Mouse (Mus musculus): ENCODE data around the gene Btg2.

Btg2 gene

DNA sequence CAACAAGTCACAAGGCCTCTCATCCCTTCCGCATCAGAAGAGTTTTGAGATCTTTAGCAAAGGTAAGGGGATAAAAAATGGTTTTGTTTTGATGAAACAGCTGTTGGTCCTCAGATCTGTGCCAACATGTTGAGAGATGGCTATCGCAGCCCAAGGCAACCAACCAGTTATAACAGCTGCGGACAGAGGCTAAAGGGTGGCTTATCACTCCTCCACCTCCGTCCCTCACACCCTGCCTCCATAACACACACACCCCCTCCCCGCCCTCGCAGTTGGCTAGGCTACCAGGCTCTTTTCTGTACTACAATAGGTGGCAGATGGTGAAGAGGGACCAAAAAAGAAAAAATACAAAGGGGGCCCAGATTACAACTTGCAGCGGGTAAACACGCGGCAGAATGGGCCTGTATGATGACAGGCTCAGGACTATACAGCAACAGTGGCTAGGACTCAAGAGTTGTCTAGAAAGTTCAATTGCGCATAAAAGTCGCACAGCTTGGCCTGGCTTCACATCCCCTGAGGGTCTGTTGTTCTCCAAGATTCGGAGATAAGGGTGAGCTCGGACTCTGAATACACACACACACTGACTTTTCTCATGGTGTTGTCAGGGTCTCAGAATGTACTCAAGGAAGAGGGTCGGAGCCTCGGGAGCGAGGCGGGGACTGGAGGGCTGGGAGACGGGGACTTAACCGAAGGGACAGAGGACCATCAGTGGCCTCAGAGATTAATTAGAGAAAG, 692 bp downstream of the Btg2 start:
- no peak for DNase-seq (ENCODE audit: low spot score)

DNA sequence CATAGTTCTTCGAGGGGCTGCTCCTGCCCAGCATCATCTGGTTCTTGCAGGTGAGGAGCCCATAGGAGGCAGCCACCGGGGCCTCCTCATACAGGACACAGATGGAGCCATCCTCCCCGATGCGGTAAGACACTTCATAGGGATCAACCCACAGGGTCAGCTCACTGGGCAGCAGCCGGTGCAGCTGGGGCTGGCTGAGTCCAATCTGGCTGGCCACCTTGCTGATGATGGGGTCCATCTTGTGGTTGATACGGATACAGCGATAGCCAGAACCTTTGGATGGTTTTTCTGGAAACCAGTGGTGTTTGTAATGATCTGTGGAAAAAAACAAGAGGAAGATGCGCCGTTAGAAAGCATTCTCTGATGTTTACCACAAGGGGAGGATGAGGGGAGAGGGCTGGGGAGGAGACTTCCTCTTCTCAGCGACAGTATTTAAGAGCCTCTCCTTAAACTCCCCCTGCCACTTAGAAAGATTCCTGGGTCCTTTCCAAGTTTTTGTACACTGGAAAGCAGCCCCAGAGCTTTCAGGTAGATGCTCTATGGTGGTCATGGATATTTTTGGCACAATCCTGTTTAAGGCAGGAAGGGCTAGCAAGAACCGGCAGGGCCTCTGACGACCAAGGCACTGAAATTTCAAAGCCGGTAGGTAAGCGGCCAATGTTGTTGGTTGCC, 1.4 kb downstream of the Btg2 start:
- DNase-seq (ENCODE audit: low spot score) = no peak

DNA sequence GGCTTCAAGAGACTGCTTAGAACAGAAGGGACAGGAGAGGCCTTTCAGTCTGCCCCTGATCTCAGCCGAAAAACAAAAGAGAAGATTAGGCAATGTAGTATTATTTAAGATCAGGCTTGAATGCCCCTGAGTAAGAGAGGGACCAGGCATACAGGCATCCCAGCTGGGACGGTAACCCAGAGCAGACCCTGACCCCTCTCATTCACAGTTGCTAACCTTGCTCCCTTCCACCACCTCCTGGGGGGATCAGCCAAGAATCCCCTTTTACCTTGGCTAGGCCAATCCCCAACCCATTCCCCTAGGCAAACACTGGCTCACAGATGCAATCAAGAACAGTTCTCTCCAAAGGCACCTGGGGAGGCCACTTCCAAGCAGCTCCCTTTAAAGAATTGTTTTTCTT, 2.1 kb downstream of the Btg2 start:
- DNase-seq (ENCODE audit: low spot score) = no peak

DNA sequence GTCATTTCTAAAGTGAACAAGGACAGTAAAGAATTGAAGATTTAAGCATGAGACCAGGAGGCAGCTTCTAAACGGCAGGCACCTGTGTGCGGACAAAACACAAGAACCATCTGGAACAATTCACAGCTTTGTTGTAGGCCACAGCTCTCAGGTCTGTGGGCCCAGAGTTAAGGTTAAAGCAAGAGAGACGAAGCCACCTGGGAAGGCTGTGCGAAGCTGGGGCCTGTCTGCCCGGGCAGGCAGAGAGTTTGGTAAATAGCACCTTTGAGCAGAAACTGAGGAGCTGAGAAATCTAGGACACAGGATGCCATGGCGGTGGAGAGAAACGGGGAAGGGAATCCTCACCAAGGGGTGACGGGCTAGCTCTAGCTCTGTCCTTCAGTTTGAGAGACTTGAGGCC, 3.4 kb downstream of the Btg2 start:
- no peak for DNase-seq (ENCODE audit: low spot score)

DNA sequence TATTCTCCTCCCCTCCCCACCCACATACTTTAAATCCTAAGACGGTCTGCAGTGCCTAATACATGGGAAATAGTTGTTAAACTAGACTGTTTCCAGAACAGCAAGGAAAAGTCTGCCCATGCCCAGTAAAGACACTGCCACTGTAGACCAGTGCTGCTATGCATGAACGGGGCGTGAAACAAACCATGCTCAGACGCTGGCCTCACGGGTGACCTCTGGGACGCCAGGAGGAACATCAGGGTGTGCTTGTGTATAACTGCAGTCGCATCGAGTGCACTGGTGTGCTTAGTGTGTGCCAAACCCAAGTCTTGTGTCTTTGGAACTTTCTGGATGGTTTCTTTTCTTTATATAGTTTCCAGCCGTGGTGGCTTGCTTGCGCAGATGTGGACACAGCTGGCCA, 4.3 kb downstream of the Btg2 start:
- no peak for DNase-seq (ENCODE audit: low spot score)

DNA sequence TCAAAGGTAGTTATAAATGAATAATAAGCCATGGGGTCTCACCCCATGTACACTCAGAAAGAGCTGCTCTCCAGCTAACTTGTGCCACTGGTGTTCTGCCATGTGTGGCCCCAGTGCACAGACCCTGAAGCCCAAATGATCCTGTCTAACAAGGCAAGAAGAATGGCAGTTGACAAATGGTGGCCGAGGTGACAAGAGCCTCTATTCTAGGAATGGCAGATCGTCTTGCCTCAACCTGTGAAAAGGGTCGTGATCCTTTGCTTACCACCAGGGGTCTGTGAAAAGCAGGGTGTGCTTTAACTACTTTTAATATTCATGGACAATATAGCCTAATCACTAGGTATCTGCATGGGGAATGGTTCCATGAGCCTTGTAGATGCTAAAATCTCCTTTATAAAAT, 4.7 kb downstream of the Btg2 start:
- DNase-seq (ENCODE audit: low spot score) = no peak

DNA sequence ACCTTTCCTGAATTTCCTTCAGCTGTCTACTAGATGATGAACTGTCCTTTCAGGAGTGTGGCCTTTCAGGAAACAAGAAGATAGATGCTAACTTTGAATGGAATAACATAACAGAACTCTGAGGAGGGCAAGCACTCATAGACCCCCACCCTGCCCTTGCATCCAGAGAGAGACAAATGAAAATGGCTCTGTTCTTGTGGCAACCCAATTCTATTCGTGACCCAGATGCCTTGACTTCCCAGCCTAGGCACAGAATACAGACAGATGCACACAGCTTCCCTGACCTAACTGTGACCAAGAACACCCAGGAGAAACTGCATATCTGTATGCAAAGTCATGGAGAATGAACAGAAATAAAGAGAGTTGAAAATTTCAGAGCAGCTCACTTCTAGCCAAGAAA, 5.3 kb downstream of the Btg2 start:
- no peak for DNase-seq (ENCODE audit: low spot score)

DNA sequence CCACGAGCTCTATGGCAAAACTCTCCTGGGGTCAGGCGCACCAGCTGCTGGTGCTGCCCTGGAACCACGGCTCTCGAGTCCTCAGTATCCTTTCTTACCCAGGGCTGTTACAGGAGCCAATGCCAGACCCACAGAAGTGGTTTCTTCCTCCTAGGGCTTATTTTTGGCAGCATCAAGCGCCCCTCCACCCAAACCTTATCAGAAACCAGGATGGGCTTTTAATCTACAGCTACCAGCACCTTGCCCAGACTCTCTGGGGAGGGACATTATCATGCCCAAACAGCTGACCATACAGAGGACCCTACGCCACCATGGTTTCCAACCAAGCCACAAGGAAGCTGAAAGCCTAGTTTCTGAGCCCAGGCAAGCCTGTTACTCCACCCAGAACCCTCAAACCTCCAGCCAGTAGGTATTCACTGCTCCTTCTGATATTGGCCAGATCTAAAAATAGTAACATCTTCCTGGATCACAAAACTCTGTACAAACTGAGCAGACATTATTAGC, 5.8 kb downstream of the Btg2 start:
- no peak for DNase-seq (ENCODE audit: low spot score)

DNA sequence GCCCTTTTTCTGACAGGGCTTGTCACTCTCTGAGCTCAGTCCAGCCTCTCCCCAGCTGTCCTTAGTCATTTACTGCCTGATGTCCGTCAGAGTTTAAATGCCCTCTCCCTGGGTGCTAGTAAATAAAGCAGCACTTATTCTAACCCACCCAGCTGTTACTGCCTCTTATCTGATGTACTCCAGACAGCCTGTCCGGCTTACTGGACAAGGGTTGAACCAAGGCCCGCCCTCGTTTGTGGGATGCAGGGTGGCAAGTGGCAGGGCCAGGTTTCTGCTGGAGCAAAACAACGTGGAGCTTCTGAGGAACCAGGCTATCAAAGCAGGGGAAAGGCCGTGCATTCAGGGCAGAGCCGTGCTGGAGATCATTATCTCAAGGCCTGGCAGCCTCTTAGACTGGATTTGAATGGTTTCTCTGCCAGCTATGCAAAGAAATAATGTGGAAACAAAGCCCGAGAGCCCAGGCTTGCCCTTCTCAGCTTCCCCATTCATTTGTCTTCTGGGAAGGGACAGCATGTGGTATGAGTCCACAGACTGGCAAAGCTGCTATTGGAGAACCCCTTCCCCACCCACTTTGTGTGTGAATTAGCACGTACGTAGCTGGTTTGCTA, 7.4 kb downstream of the Btg2 start:
- no peak for DNase-seq (ENCODE audit: low spot score)

DNA sequence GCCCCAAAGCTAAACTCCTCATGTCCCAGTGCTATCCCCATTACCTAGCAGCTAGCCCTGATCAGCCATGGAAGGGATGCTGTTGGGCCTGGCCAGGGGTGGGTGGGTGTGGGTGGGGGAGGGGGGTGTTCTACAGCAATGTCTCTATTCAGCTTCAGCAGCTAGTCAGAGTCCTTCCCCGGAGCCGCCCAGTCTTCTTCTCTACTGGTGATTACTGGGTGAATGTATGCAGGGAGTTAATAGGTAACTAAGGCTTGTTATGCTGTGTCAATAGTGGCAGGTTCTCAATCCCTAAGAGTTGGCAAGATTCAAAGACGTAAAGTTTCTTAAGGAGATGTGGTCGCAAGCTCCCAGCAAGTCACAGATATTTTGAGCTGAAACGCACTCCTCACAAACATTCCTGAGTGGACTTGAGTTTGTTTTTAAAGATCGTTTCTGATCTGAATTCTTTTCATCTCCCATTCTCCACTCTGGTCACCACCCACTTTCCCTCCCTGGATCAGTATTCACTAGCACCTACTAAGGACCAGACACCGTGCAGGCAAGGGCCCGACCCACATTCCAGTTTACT, 8.7 kb downstream of the Btg2 start:
- DNase-seq (ENCODE audit: low spot score) = no peak

DNA sequence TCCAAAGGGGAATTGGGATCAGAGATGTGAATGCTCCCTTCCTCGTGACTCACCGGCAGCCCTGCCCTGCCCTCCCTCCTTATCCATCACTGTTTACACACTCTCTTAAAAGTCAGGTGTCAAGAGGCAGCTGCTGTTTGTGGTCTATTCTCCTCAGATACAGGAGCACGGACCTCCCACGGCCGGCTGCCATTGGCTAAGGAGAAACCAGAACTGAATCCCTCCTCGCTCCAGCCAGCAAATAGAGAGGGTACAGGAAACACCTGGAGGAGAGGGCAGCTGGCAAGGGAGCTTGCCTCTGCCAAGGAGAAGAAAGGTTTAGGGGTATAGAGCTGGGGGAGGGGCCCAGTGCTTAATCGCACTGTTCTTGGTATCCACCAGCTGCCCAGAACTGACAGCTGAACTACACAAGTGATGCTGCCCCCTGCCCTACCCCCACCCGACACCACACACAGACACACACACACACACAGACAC, 11.7 kb downstream of the Btg2 start:
- DNase-seq (ENCODE audit: low spot score) = no peak

DNA sequence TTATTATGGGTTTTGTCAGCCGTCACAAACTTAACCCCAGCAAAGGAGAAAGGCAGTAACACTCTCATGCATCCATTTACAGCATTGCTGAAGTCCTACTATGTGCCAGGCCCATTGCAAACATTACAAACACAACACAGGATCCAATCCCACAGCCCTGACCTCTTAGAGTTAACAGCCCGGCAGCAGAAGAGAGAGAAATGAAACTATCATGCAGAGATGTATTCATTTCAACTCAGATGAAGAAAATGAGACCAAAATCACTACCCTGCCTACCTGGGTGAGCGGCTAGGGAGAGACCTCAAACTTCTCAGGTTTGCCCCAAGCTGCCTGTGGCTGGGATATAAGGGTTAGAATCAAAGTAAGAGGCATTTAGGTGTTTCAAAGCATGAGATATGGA, 12.4 kb downstream of the Btg2 start:
- no peak for DNase-seq (ENCODE audit: low spot score)

DNA sequence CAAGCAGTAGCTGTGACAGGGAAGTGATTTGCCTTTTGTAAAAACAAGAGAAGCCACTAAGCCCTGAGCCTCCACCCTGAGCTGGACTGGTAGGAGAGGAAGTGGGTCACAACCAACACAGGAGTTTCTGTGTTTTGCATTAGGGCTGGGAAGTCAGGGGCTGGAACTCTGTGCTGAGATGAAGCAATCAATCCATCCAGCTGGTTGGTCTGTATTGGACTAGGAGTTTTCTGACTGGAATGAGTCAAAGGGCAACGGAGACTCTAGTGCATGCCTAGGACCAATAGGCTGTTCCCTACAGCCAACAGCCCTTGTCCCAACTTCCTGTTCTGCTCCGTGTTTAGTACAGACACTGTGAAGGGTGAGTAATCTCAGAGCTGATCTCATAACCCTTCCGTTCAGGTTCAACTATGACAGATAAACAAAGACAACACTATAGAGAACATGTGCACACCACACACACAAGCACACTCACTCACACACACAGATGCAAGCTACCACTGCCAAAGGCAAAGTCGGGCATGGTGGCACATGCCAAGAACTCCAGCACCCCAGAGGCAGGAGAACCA, 13.6 kb downstream of the Btg2 start:
- no peak for DNase-seq (ENCODE audit: low spot score)

DNA sequence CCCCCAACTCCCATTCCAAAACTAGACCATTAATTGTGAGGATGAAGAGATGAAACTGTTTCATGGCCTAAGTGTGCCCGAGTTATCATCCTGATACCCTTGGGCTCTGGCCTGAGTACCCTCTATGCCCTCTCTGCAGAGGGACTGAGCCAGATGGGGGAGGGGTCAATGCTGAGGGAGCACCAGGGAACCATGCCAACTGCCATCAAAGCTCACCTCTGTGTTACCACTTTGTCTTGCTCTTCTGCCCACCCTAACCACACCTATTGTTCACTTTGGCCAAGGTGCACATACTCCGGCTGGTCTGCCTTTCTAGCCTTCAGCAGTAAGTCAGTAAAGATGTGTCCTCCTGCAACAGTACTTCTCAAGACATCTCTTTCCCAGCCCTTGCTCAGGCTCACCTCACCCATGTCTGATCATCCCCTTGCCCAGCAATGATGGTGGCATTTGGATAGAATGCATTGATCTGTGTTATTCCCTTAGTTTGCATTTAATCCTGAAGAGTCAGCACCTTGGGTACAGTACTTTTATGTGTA, 14.6 kb downstream of the Btg2 start:
- no peak for DNase-seq (ENCODE audit: low spot score)

DNA sequence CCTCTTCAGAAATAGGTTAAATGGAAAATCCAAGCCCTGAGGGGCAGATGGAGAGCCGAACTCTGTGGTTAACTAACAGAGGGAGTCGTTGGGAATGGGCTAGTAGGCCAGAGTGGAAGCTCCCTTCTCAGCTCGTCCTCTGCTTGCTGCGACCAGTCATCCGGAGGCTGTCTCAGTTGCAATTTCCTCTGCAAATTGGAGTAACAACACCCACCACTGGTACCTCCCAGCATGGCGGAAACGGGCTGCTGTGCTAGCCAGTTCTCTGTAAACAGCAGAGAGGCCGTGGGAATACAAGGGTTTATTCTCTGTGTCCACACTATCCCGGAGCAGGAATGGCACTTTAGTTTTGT, 15.2 kb downstream of the Btg2 start:
- DNase-seq (ENCODE audit: low spot score) = no peak

DNA sequence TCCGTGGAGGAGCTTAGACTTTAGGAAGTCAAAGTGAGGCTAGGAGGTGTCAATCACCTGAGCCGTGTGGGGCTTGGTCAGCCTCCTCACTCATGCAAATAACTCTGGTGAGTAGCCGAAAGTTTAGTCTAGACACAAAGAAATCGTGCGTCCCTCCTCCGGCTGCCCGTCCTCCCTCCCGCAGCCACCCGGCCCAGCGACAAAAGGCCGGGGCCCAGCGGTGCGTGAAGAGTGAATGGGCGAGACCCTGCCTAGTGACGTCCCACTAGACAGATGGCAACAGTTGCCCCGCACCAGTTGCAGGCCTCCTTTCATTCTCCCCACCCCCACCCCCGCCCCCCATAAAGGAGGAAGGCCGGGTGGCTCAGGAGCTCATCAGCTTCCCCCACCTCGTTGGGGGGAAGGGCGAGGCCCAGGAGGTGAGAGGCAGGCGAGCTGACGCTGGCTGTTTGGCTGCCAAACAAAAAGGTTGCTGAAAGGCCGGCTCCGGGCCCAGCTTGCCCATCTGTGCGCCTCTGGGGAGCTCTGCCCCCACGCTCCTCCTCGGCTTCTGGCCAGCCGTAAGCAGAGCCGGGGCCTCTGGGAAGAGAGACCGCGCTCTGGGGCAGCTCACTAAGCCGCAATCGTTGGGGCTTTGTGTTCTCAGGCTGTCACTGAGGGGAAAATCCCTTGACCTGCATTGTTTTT, 15.7 kb downstream of the Btg2 start:
- DNase-seq (ENCODE audit: low spot score) = peak; percentile 77

DNA sequence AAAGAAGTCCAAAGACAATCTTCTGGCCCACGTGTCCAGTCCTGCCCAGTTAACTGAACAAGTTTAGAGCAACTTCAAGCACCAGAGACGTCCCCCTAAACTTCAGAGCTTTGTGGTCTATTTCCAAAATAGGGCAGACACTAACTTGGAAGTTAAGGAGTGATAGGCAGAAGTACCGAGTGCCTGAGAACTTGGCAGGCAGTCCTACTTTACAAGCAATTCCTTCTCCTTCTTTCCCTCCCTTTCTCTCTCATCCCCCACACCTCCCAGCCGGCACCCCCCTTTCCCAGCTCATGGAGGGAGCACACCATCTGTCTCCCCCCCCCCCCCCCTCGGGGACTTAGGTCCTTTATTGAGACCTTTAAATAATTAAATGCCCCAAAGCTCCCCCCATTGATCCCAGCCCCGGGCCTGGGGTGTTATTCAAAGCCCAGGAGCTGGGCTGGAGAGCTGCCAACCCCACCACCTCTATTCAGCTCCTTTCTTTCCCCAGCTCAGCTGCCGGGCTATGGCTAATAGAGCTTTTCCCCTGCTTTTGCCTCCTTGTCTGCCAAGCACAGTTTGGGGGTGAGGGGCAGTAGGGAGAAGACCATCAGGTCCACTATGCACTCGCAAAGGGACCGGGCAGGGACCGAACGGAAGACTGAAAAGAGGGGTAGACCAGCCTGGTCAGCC, 16.4 kb downstream of the Btg2 start:
- DNase-seq (ENCODE audit: low spot score) = peak; percentile 38

DNA sequence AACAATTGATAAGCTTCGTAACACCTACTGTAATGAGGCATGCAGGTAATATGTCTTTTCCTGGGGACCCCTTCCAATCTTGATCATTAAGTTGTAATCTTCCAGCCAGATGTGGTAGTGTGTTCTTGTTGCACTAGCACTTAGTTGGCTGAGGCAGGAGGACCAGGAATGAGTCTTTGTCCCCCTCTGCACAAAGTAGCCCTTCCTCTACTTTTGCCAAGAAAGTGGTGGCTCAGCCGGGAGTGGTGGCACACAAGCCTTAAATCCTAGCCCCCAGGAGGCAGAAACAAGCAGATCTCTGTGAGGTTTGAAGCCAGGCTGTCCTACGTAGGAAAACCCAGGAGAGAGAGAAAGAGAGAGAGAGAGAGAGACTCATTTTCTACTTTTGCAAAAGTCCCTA, 17.0 kb downstream of the Btg2 start:
- DNase-seq (ENCODE audit: low spot score) = no peak

DNA sequence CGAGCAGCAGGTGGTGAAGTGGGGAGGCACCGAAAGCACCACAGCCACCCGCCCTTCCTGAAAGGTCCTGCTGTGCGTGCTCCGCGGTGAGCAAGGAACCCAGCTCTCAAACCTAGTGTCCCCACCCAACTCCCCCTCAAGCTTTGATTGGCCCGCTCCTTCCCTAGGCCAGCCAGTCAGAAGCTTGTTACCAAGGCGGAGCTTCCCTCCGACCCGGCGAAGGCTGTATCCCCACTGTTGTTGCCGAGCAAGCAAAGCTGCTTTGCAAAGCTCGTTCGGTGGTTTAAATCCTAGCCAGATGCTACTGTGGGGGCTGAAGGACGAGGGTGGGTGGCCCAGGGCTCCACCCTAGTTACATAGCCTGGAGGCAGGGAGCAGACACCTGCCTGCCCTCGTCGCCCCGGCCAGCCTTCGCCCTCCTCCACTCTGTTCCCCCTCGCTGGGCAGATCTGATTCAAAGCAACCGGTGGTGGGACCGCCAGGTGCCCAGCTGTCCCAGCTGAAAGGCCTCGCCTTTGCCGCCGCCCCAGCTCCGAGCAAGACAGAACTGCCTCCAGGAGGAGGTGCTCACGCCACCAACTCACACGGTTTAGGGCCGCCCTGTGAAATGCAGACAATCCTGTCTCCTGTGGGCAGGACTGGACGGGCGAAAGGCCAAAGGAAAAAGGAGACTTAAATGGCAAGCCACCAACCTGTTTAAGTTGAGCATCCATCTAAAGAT, 17.9 kb downstream of the Btg2 start:
- peak; percentile 87 for DNase-seq (ENCODE audit: low spot score)

Data from ovary, postnatal 36 days (tissue).